Mouse (Mus musculus): ENCODE measurements around the gene Trp53i13. TPM values are rescaled to one million over a fixed set of nuclear protein-coding genes. Genes with fewer than 3 reads are reported as not detected.

The Trp53i13 gene
- total RNA-seq, 2 experiments from 2014 or later: 3.6 to 3.7 TPM

GRCm38 (mm10) chr11:77462283-77463100 lies 53.3 kb downstream of the Trp53i13 start, which contains the start of gene Coro6:
Gene Coro6 (plus strand): TSS chr11:77462411.
- peak; percentile 89 for DNase-seq

GRCm38 (mm10) chr11:77461856-77462255 lies 53.9 kb downstream of the Trp53i13 start:
- DNase-seq: no peak

Other genes starting within 250 kb of the Trp53i13 start
- 100 to 1,000 TPM; 146 to 148 TPM for gene Coro6, start 53.6 kb downstream of the Trp53i13 start, total RNA-seq (2021)
- 1 to 10 TPM; 7.4 to 7.8 TPM for gene Ankrd13b, start 26.3 kb downstream of the Trp53i13 start, total RNA-seq (2021)
- gene Git1, start 22.4 kb downstream of the Trp53i13 start, total RNA-seq (2021): 10 to 100 TPM; 24.1 to 24.6 TPM
- gene Abhd15, start 859 bp downstream of the Trp53i13 start, total RNA-seq (2021): 1 to 10 TPM in 1 of 2 experiments, under 1 TPM in 1; 0.26 to 2.1 TPM
- gene Gm10392, start 3.2 kb upstream of the Trp53i13 start, total RNA-seq (2021): not detected
- gene Taok1, start 91.8 kb upstream of the Trp53i13 start, total RNA-seq (2021): 10 to 100 TPM; 35.5 to 36.1 TPM
- 10 to 100 TPM; 34.7 to 37.3 TPM for gene Nufip2, start 170.2 kb upstream of the Trp53i13 start, total RNA-seq (2021)
- gene Cryba1, start 209.3 kb upstream of the Trp53i13 start, total RNA-seq (2021): not detected
- gene Myo18a, start 247.3 kb upstream of the Trp53i13 start, total RNA-seq (2021): 100 to 1,000 TPM; 329 to 377 TPM